8 mouse cellular contexts compared by ENCODE assay signal in genomic region chr1:72582947-72583731, GRCm38 (mm10). TPM values are rescaled to one million over a fixed set of nuclear protein-coding genes. Genes with fewer than 3 reads are reported as not detected.
DNase-seq lines count a peak whose midpoint lies in the region; ATAC-seq lines count a peak whose summit lies in the region.

Gene Smarcal1 (plus strand): TSS chr1:72583251.

- no peaks in the 10 kb centered on the region for H3K27me3 ChIP-seq in hindbrain, embryonic 11.5 days (ENCODE audit: control insufficient read depth, insufficient read depth, low read length)

- peak; percentile 99 for ATAC-seq in hindbrain, embryonic 11.5 days (ENCODE audit: low FRiP score)

- peak within 1 kb of the TSS; percentile 70 for H3K4me3 ChIP-seq in hindbrain, embryonic 11.5 days (ENCODE audit: low read depth, low read length)

- peak within 1 kb of the TSS; percentile 68; the same call in 1 of the 2 replicates for H3K27ac ChIP-seq in hindbrain, embryonic 11.5 days (ENCODE audit: low read depth, low read length)

- H3K9me3 ChIP-seq in hindbrain, embryonic 11.5 days (ENCODE audit: control insufficient read depth, low read length), result no peaks in the 10 kb centered on the region

- no peaks in the 10 kb centered on the region for H3K4me1 ChIP-seq in hindbrain, embryonic 11.5 days (replicated peaks; ENCODE audit: control insufficient read depth, insufficient read depth, low read length)

- peak within 1 kb of the TSS; percentile 72 for H3K9ac ChIP-seq in hindbrain, embryonic 11.5 days (ENCODE audit: low read depth, low read length)

- peak; percentile 97 for DNase-seq in Muller cell, postnatal 12 days (ENCODE audit: inconsistent ontology term)
- peak; percentile 97 for DNase-seq in cerebellum, adult 9-11 months
- DNase-seq in frontal cortex, adult 2 months (ENCODE audit: extremely low spot score in 1 of 2, low spot score in 1 of 2), result peak; percentile 99
- peak; percentile 96 for DNase-seq in hindbrain, embryonic 11.5 days (ENCODE audit: low spot score)
- DNase-seq in layer of hippocampus, postnatal 10 days (ENCODE audit: low spot score in 2 of 2), result peak; percentile 91 to 93
- peak; percentile 97 for DNase-seq in lung, postnatal 10 days
- peak; percentile 88 for DNase-seq in ovary, postnatal 36 days (ENCODE audit: low spot score)
- peak; percentile 93 for DNase-seq in thymus, postnatal 25 days

- H3K4me2 ChIP-seq in hindbrain, embryonic 11.5 days (replicated peaks; ENCODE audit: low read depth, low read length), result peak within 1 kb of the TSS; percentile 49

- H3K36me3 ChIP-seq in hindbrain, embryonic 11.5 days (ENCODE audit: control insufficient read depth, insufficient read depth, low read length), result 0 out of 2 replicates have a peak, but pooled peaks cover 2% of the 10 kb centered on the region

- under 1% methylated on average over 25 of the region's 25 CpGs for WGBS in hindbrain, embryonic 11.5 days

RNA-seq across cellular contexts. Expression of gene Smarcal1, which starts in this region (rescaled TPM):
- 37.5 and 46.9 TPM in 2 replicates for polyA plus RNA-seq in frontal cortex, adult 2 months (2012; rRNA removed)
- polyA plus RNA-seq in hindbrain, embryonic 11.5 days (2014; fragmentation: Nextera tagmentation; extraction: Ambion mirVana), result 32.1 and 33.6 TPM in 2 replicates
- total RNA-seq in layer of hippocampus, postnatal 10 days (2021), result 10 to 100 TPM; 42.3 to 45.3 TPM

Comparison
In these comparisons a context has a peak if more than half of its experiments do, and no peak if none do; other contexts are left out.
1. Peak in every context shown above with its lines: DNase-seq, ATAC-seq, H3K4me3 ChIP-seq and H3K27ac ChIP-seq.